Mouse (Mus musculus): ENCODE data around the gene Foxo4.

The Foxo4 gene

DNA sequence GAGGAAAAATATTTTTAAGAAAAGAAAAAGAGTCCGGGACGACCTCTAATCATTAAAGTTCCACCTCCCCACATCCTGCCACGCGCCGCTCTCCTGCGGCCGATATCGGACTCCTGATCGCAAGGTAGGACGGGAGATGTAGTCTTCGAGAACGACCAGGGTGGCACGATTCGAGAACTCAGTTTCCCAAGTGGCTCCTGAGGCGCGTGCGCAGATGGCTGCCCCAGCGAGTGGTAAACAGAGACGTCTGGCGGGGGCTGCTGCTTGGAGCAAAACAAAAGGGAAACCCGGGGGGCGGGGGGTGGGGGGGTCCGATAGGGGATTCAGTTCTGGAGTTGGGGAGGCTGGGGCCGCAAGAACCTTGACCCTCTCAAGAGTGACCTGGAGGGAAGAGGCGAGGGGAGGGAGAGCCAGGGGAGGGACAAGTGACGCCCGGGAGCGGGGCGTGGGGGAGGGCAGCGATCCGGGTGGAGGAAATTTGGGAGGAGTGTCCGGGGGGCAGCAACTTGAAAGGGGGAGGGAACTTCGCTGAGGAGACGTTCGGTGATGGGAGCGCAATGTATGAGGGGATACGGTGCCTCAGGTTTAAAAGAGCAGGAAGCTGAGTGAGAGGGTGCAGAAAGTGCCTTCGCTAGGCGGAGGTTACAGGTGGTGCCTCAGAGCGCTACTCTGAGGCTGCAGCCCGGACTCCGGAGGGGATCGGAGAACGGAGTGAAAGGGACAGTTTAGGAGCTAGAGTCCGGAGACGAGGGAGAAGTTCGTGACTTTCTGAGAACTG lies at the start of gene Foxo4:
Gene Foxo4, plus strand, starts transcription at position 577 of the 778 bp plus-strand sequence.
- DNase-seq, result peak; percentile 86 to 91

DNA sequence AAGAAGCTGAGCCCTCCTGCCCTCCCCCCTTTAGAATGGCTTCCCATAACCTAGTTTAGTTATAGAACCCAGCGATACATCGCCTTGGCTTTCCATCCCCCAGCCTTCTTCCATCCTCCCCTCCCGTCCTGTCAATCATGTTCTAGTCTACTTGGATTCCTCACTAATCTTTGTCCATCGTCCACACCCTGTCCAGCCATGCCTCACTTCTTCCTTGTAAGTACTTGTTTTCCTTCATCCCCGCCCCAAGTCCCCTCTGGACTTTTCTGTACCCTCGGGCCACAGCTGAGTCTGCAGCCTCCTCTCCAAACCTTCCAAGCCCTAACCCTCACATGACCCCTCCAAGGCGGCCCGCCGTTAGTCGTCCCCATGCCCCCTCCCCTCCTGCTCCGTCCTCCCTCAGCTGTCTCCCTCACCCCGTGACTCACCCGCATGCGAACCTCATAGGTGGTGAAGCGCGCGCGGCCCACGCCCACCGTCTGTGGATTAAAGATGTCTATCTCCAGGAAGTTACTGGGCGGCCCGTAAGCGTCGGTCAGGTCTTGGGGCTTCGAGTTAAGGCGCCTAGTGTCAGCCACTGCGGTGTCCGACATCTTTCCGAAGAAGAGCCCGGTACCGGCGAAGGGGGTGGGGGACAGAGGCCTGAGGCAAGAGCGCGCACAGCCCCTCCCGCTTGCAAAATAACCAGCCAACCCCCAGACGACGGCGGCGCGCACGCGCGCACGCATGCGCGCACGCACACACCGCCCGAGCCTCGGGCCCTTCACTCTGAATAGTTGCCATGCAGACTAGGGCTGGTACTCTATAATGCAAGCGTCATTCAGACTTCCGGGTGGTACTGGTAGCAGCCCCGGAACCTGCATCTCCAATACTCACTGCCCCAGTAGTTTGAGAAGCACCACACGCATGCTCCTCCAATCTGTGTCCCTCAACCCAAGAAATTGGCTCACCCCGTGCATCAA lies 32.2 kb upstream of the Foxo4 start, which contains the start of gene Snx12:
Gene Snx12, minus strand, starts transcription at position 730 of the 962 bp plus-strand sequence.
- peak; percentile 79 to 90 for DNase-seq

DNA sequence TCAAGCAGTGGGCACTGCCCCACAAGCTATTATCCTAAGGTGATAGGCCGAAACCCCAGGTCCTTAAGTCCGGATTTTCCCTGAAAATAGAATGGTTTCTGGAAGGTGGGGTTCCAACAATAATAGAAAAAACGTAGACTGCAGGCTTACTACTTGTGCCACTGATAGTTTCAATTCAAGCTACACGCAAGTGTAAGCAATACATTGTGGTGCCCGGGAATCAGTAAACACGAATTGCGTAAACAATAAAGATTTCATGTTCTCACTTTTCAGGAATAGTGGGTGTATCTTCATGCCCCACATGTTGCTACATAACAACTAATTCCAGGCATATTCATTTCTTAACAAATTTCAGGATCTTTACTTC lies 31.5 kb upstream of the Foxo4 start:
- DNase-seq, result no peak

GRCm38 (mm10) chrX:101245011-101245410 lies 9.3 kb upstream of the Foxo4 start:
- no peak for DNase-seq

DNA sequence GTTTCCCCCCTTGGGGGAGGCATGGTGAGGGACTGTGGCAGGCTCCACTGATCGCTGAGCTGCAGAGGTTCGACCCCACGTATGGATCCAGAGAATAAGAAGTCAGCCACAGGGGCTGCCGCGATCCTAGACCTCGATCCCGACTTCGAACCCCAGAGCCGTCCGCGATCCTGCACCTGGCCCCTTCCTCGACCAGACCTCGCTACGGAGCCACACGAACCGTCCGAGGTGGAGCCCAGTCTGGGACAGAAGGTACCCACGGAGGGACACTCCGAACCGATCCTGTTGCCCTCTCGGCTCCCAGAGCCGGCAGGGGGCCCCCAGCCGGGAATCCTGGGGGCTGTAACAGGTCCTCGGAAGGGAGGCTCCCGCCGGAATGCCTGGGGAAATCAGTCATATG lies 412 bp downstream of the Foxo4 start:
- no peak for DNase-seq

GRCm38 (mm10) chrX:101256603-101257002 lies 2.3 kb downstream of the Foxo4 start:
- DNase-seq, result no peak

- DNase-seq, result no peak
Measured at GRCm38 (mm10) chrX:101260441-101261325, 6.4 kb downstream of the Foxo4 start.

- DNase-seq, result no peak
Measured at GRCm38 (mm10) chrX:101263892-101264291, 9.6 kb downstream of the Foxo4 start, which contains the start of gene Gm614. Gene Gm614, minus strand, starts transcription at chrX:101263992.

GRCm38 (mm10) chrX:101266631-101267030 lies 12.3 kb downstream of the Foxo4 start:
- no peak for DNase-seq

DNA sequence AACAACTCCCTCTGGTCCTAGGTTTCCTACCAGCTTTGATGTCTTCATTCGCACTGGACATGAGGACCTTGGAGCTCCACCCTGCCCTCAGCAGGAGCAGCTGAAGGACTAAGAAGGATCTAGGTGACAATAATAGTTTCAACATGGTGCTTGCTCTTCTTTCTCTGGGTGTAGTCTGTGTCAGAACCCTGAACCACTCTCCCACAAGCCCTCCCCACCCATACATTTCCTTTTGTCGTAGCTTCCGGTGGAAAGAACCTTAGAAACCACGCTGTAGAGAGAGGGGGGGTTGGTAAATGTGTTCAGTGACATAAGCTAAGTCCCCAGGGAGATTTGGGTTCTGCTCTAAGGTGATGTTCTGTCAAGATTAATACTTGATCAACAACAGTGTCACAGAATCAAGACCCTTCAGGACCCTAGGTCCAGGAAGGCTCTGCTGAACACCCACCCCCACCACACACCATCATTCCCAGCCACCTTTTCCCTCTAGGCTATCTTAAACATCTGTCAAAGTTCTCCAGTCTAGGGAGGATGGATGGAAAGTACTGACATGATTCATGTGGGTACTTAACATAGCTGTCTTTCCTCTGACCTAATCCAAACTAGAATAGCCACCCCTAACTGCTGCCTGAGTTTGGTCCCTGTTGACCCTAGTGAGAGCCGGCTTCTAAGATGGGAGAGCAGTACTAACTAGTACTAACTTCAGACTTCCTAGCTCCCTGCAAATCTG lies 13.9 kb downstream of the Foxo4 start, which contains the start of gene Il2rg:
Gene Il2rg, minus strand, starts transcription at position 231 of the 730 bp plus-strand sequence.
- DNase-seq, result no peak

DNA sequence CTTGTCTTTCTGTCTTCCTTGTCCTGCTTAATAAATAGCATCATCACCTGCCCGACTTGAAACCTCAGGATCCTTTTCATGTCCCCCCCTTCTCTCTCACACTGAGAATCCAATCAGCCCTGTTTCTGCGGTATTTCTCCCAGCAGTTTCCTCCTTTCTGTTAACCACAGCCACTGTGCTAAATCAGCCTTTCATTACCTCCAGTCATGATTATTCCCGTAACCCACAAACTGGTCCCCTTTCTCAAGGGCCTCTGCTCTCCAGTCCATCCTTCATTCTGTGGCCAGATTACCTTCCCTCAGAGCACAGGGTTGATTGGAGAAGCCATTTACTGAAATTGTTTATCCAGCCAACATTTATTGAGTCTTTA lies 14.4 kb downstream of the Foxo4 start, which contains the start of gene Gm20489:
Gene Gm20489, minus strand, starts transcription at position 269 of the 370 bp plus-strand sequence.
- no peak for DNase-seq

GRCm38 (mm10) chrX:101273410-101273809 lies 19.1 kb downstream of the Foxo4 start:
- no peak for DNase-seq

DNA sequence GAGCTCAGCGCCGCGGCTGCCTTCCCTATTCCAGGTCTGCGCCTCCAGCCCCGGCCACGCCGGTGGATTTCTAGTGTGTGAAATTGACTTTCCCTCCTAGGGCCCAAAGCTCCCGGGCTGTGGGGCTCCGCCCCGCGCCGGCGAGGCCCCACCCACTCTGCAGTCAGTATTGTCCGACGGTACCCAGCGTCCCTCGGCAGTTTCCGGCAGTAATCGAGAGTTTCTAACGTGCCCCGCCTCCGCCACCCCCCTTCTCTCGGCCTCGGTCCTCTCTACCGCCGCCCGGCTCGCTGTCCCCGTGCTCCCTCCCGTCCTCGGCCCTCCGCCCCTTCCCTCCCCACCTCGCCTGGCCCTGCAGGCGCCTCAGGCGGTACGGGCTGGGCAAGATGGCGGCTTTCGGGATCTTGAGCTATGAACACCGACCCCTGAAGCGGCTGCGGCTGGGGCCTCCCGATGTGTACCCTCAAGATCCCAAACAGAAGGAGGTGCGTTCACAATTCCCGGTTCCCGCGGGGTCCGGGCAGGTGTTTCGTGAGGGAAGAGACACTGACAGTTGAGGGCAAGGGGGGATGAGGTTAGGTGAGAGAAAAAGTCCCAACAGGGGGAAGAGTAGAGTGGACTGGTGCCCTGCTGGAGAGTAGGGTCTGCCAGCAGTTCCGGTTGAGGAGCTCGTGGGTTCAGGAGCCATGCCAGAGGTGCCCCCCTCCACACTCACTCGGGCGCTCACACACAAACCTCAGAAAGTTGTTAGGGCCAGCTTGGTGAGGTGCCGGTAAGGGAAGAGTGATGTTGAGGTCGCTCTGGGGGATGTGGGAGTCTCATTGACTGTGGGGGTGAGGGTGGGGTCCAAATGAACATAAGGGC lies 19.8 kb downstream of the Foxo4 start, which contains the start of gene Med12:
Gene Med12, plus strand, starts transcription at position 156 of the 864 bp plus-strand sequence.
- peak; percentile 86 to 91 for DNase-seq

GRCm38 (mm10) chrX:101282813-101283212 lies 28.5 kb downstream of the Foxo4 start:
- DNase-seq, result no peak

DNA sequence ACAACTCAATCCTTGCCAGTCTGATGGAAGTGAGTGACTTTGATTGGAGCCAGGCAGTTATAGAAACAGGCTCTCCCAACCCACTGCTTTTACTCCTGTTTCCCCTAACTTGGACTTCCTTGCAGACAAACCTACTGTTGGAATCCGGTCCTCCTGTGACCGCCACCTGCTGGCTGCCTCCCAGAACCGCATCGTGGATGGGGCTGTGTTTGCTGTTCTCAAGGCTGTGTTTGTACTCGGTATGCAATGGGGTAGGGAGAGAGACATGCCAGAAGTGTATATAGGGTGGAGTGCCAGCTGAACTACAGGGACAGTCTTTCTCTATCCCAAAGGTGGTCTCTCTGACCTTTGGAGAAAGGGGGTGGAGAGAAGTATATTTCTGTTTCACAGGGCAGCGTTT lies 31.2 kb downstream of the Foxo4 start:
- peak; percentile 58 to 68 for DNase-seq

DNA sequence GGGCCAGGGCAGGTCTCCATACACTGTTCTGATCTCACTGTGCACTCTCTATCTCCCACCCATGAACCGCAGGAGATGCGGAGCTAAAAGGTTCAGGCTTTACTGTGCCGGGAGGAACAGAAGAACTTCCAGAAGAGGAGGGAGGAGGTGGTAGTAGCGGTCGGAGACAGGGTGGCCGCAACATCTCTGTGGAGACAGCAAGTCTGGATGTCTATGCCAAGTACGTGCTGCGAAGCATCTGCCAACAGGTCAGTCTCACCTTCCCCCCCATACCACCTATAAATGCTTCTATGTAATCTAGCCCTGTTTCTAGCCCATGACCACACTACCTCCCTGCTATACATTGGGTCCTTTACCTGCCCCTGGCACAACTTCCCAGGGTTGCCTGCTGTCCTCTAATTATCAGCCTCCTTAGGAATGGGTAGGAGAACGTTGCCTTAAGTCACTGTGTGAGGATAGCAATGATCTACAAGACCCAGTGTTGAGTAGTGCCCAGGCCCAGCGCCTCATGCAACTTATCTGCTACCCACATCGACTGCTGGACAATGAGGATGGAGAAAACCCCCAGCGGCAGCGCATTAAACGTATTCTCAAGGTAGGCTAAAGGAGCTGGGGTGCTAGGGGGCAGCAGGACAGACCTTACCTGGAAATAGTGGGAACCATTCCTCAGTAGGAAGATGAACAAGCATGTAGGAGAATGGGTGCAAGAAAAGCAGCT lies 31.8 kb downstream of the Foxo4 start:
- DNase-seq, result no peak

DNA sequence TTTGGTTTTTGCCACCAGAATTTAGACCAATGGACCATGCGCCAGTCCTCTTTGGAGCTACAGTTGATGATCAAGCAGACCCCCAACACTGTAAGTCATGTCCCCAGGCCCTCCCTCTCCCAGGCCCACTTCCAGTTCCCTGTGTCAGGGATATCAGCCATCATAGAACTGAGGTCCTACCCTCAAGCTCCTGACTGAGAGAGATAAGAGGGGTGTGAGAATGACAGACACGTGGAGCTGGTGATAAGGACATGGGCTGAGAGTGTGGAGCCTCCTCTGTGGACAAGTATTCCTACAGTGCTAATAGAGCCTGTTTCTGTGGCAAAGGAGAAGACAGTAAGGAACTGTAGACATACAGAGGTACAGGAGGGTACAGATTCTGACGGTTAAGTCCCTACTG lies 33.2 kb downstream of the Foxo4 start:
- DNase-seq, result no peak

DNA sequence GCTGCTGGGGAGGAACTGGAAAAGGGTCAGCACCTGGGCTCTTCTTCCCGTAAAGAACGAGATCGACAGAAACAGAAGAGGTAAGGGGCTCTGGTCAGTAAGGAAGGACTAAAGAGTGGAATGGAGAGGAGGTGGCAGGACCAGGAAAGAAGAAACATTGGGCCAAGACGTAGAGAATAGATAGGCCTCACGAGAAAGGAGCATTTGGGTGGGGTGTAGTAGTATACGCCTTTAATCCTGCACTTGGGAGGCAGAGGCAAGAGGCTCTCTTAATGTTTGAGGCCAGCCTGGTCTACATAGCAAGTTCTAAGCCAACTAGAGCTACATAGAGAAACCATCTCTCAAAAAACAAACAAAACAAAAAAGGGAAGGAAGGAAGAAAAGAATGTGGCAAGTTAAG lies 34.1 kb downstream of the Foxo4 start:
- no peak for DNase-seq

GRCm38 (mm10) chrX:101289037-101289436 lies 34.7 kb downstream of the Foxo4 start:
- no peak for DNase-seq

- no peak for DNase-seq
Measured at GRCm38 (mm10) chrX:101290111-101290510, 35.8 kb downstream of the Foxo4 start.

Data from cerebellum, adult 18-20 months (tissue).